8 mouse cellular contexts compared by ENCODE assay signal in the genomic region with DNA sequence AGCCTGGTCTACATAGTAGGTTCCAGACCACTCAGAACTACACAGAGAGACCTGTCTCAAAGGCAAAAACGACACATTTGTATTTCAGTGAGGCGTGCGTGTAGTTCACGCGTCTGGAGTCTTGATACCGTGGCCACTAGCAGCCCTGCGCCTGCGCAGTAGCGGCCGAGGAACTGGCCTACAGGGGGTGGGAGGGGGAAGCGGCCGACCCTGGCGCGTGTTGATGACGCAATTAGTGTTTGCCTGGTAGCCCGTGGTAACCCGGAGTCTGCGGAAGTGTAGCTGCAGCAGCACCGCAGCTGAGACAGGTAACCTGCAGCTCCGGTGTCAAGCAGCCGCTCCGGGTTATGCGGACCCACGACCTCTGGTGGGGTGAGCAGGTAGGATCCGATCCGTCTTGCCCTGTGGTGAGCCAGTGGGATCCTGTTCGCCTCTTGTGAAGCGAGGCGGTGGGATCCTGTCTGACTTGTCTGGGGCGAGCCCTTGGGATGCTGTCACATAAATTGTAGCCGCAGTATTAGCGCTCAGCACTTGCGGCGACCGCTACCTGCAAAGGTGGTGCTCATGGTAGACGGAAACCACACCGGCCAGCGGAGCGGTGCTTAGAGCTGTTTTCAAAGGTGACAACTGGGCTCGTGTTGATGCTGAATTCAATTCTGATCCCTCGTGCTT. TPM values are rescaled to one million over a fixed set of nuclear protein-coding genes. Genes with fewer than 3 reads are reported as not detected.
A peak's percentile ranks its signal among the peaks of the same experiment; 100 is the strongest.
DNase-seq lines count a peak whose midpoint lies in the region; ATAC-seq lines count a peak whose summit lies in the region.

A gene (plus strand): TSS at position 254 of the 672 bp plus-strand sequence.

- peak; percentile 92 for DNase-seq in adipocyte (ENCODE audit: low spot score)
- peak; percentile 98 for DNase-seq in embryo, embryonic 10 days (ENCODE audit: low spot score)
- DNase-seq in gastrocnemius, postnatal 10 days, result peak; percentile 99
- peak; percentile 99 for DNase-seq in induced T-regulatory cell, adult 2 months (ENCODE audit: low read depth)
- DNase-seq in left cerebral cortex, adult 9 months (ENCODE audit: low spot score in 2 of 2), result peak; percentile 83 to 96
- peak; percentile 100 for DNase-seq in right cerebral cortex, postnatal 14 days
- peak; percentile 94 to 96 for DNase-seq in urinary bladder, postnatal 36 days (ENCODE audit: low spot score in 2 of 2)

- ATAC-seq in megakaryocyte progenitor cell, adult 5-6 weeks (replicated peaks; ENCODE audit: poor library complexity), result peak; percentile 94

RNA-seq across cellular contexts. Expression of the gene that starts here (rescaled TPM):
- 100 to 1,000 TPM in 1 of 2 experiments, 10 to 100 TPM in 1; 67.8 to 110 TPM for total RNA-seq in gastrocnemius, postnatal 10 days (2021)
- 41.7 and 53.7 TPM in 2 replicates for total RNA-seq in megakaryocyte progenitor cell, adult 5-6 weeks (2015)
- total RNA-seq in megakaryocyte progenitor cell, adult 5-6 weeks (2017), result 81.6 and 90.2 TPM in 2 replicates

Comparison
In these comparisons a context has a peak if more than half of its experiments do, and no peak if none do; other contexts are left out.
1. Peak in every context shown above with its lines: DNase-seq and ATAC-seq.